In the genomic region with DNA sequence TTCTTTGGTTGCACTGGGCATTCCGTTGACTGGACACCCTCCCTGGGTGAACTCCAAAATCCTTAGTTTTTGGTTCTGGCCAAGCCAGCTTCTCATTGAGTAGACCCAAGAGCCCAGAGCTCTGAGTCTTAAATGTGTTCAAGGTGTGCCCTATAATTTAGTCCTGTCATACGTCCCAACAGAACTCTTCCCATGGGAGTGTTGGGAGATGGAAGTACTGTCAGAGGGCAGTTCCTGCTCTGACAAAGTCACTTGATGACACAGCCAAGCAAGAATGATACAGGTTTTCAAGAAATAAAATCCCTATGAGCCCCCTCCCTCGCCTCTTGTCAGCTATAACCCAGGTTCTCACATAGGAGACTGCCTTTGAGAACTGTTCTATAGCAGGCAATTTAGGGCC, we compare ENCODE assay signal across 9 mouse cellular contexts. TPM values are rescaled to one million over a fixed set of nuclear protein-coding genes. Genes with fewer than 3 reads are reported as not detected.
A peak's percentile ranks its signal among the peaks of the same experiment; 100 is the strongest.
DNase-seq lines count a peak whose midpoint lies in the region; ATAC-seq lines count a peak whose summit lies in the region.
"Had no signal": no experiment of that assay in that cellular context is flagged by ENCODE, and none has a peak within 500 bp of the region (broad histone marks: within the 10 kb centered on the region; RNA-seq: fewer than 3 reads in every experiment).

No protein-coding gene starts in this region.

- H3K27me3 ChIP-seq in lung, embryonic 15.5 days, result no peaks in the 10 kb centered on the region
- H3K27me3 ChIP-seq in limb, embryonic 13.5 days, result no peaks in the 10 kb centered on the region
- H3K27me3 ChIP-seq in stomach, embryonic 15.5 days (replicated peaks), result no peaks in the 10 kb centered on the region

- peaks cover 3% of the 10 kb centered on the region; the same call in 1 of the 2 replicates for H3K4me1 ChIP-seq in lung, embryonic 15.5 days
- no peaks in the 10 kb centered on the region for H3K4me1 ChIP-seq in limb, embryonic 13.5 days
- no peaks in the 10 kb centered on the region for H3K4me1 ChIP-seq in stomach, embryonic 15.5 days

- no peak overlapping the region for H3K9ac ChIP-seq in lung, embryonic 15.5 days
- H3K9ac ChIP-seq in limb, embryonic 13.5 days, result no peak overlapping the region
- no peak overlapping the region for H3K9ac ChIP-seq in stomach, embryonic 15.5 days

- ATAC-seq in lung, embryonic 15.5 days (ENCODE audit: borderline replicate concordance, extremely low read depth, low FRiP score, low TSS enrichment), result no peak
- ATAC-seq in limb, embryonic 13.5 days (ENCODE audit: low FRiP score, low read depth), result no peak
- ATAC-seq in stomach, embryonic 15.5 days (ENCODE audit: insufficient read depth, low FRiP score, low read depth), result no peak

- H3K27ac ChIP-seq in lung, embryonic 15.5 days, result no peak overlapping the region
- H3K27ac ChIP-seq in limb, embryonic 13.5 days, result no peak overlapping the region
- H3K27ac ChIP-seq in stomach, embryonic 15.5 days, result no peak overlapping the region

- no peak overlapping the region for H3K4me3 ChIP-seq in lung, embryonic 15.5 days
- H3K4me3 ChIP-seq in limb, embryonic 13.5 days, result peak overlapping the region; percentile 64; the same call in 1 of the 2 replicates
- H3K4me3 ChIP-seq in stomach, embryonic 15.5 days (replicated peaks), result no peak overlapping the region

- H3K4me2 ChIP-seq in lung, embryonic 15.5 days, result peak overlapping the region; percentile 98; the same call in 1 of the 2 replicates
- H3K4me2 ChIP-seq in limb, embryonic 13.5 days (replicated peaks), result peak overlapping the region; percentile 100
- peak overlapping the region; percentile 100 for H3K4me2 ChIP-seq in stomach, embryonic 15.5 days

- 79% methylated on average over 3 of the region's 3 CpGs for WGBS in lung, embryonic 15.5 days
- 73% methylated on average over 3 of the region's 3 CpGs for WGBS in limb, embryonic 13.5 days
- 80% methylated on average over 3 of the region's 3 CpGs for WGBS in stomach, embryonic 15.5 days

- H3K36me3 ChIP-seq in lung, embryonic 15.5 days, result peaks cover 17% of the 10 kb centered on the region
- H3K36me3 ChIP-seq in limb, embryonic 13.5 days, result peaks cover 23% of the 10 kb centered on the region
- peaks cover 7% of the 10 kb centered on the region; the same call in 1 of the 2 replicates for H3K36me3 ChIP-seq in stomach, embryonic 15.5 days

- intact Hi-C loops in left cerebral cortex, postnatal 10 days (cut with DNase I), result no loop called here

- DNase-seq in embryo, embryonic 9.5 days (ENCODE audit: extremely low spot score), result peak; percentile 3
- DNase-seq in embryo, embryonic 10 days (ENCODE audit: low spot score), result no peak
- no peak for DNase-seq in lung, adult 18-20 months
- DNase-seq in cerebellum, postnatal 25 days, result no peak
- DNase-seq in left cerebral cortex, postnatal 10 days (ENCODE audit: extremely low spot score in 1 of 2, low spot score in 2 of 2), result no peak

- no peaks in the 10 kb centered on the region for H3K9me3 ChIP-seq in lung, embryonic 15.5 days
- H3K9me3 ChIP-seq in limb, embryonic 13.5 days, result no peaks in the 10 kb centered on the region
- no peaks in the 10 kb centered on the region for H3K9me3 ChIP-seq in stomach, embryonic 15.5 days

RNA-seq across cellular contexts. Expression of a gene that starts 0.4 kb away (rescaled TPM):
- 0.19 and 0.40 TPM in 2 replicates for polyA plus RNA-seq in lung, embryonic 15.5 days (2015; fragmentation: Nextera tagmentation; extraction: Ambion mirVana)
- 0.29 and 0.45 TPM in 2 replicates for polyA plus RNA-seq in limb, embryonic 13.5 days (2015; fragmentation: Nextera tagmentation; extraction: Ambion mirVana)
- 0.21 and 0.32 TPM in 2 replicates for polyA plus RNA-seq in stomach, embryonic 15.5 days (2015; fragmentation: Nextera tagmentation; extraction: Ambion mirVana)
- 1 to 10 TPM in 1 of 2 experiments, under 1 TPM in 1; 0.93 to 1.2 TPM for total RNA-seq in left cerebral cortex, postnatal 10 days (2021)
- total RNA-seq: heart, adult 8-10 months had no signal

RNA-seq across cellular contexts. Expression of a gene that starts 24.3 kb away (rescaled TPM):
- 87.4 and 97.8 TPM in 2 replicates for polyA plus RNA-seq in lung, embryonic 15.5 days (2015; fragmentation: Nextera tagmentation; extraction: Ambion mirVana)
- 116 and 122 TPM in 2 replicates for polyA plus RNA-seq in limb, embryonic 13.5 days (2015; fragmentation: Nextera tagmentation; extraction: Ambion mirVana)
- polyA plus RNA-seq in stomach, embryonic 15.5 days (2015; fragmentation: Nextera tagmentation; extraction: Ambion mirVana), result 84.4 and 91.2 TPM in 2 replicates
- total RNA-seq in left cerebral cortex, postnatal 10 days (2021), result 10 to 100 TPM; 48.8 to 50.7 TPM

RNA-seq across cellular contexts. Expression of a gene that starts 24.4 kb away (rescaled TPM):
- polyA plus RNA-seq in lung, embryonic 15.5 days (2015; fragmentation: Nextera tagmentation; extraction: Ambion mirVana), result 0.65 and 0.97 TPM in 2 replicates
- polyA plus RNA-seq in limb, embryonic 13.5 days (2015; fragmentation: Nextera tagmentation; extraction: Ambion mirVana), result 0.83 and 0.93 TPM in 2 replicates
- 1.0 TPM in 2 replicates for polyA plus RNA-seq in stomach, embryonic 15.5 days (2015; fragmentation: Nextera tagmentation; extraction: Ambion mirVana)
- total RNA-seq in left cerebral cortex, postnatal 10 days (2021), result 10 to 100 TPM; 17.0 to 18.6 TPM
